Mouse (Mus musculus): ENCODE measurements around the gene Ints13. TPM values are rescaled to one million over a fixed set of nuclear protein-coding genes. Genes with fewer than 3 reads are reported as not detected.

Gene Ints13
- total and polyA plus RNA-seq, 3 experiments, result 31.9 to 51.9 (median 50.5) TPM

DNA sequence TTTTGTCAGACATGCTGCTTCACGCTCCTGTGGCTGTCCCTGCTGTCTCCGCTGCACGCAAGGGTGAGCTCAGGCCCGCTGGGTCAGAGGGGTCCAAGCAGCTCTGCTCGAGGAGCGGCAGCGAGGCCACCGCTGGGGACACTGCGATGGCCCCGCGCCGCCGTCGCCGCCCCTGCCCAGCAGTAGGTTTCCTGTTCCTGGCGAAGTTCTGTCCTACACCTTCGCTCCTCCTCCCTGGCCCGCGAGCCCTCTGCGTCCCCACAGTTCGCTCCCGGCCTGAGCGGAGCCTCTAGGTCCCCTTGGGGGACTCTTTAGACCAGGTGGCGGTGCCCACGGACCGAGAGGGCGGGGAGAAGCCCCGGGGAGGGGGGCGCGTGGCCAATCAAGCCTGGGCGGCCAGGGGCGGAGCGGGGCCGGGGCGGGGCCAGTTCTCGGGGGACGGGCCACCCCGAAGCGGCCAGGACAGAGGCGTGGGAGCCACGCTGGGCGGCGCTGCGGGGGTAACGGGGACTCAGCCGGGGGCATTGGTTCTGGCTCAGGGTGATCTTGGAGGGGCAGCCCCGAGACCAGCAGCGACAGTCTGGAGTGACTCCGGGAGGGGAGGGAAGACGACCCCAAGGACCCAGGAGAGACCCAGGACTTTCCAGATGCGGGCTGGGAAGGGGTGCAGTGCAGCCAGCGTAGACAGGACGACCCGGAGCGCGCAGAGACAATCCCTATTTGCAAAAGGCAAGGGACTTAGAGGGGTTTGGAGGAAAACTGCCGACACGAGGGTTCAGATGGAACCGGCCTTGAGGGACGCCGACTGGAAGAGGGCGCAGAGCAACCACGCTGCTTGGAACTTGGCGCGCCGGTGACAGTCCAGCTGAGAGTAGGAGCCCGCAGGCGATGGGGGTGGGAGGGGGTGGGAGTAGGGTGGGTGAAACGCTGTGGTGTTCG is 75.5 kb downstream of the Ints13 start, which contains the start of gene Itpr2:
TSS of gene Itpr2 (minus strand) at position 358 of the 939 bp plus-strand sequence.
- no peak for TF ChIP-seq CHD1 (IDR thresholded peaks at IDR 0.05; ENCODE audit: low read depth, low read length)
- TF ChIP-seq RCOR1 (conservative IDR thresholded peaks at IDR 0.05; ENCODE audit: low read depth, low read length), result no peak
- no peak for TF ChIP-seq KAT2A (IDR thresholded peaks at IDR 0.05; ENCODE audit: insufficient replicate concordance, low read length)
- TF ChIP-seq BHLHE40 (IDR thresholded peaks at IDR 0.05; ENCODE audit: low read depth, low read length), result no peak
- TF ChIP-seq UBTF (IDR thresholded peaks at IDR 0.05; ENCODE audit: low read depth, low read length), result no peak
- TF ChIP-seq EP300 (IDR thresholded peaks at IDR 0.05; ENCODE audit: low read length), result no peak
- no peak for TF ChIP-seq ZMIZ1 (IDR thresholded peaks at IDR 0.05; ENCODE audit: low read depth, low read length)
- TF ChIP-seq ZC3H11A (IDR thresholded peaks at IDR 0.05; ENCODE audit: low read depth, low read length), result no peak
- TF ChIP-seq POLR2A (IDR thresholded peaks at IDR 0.05; ENCODE audit: low read depth, low read length), result peak; percentile 68
- TF ChIP-seq USF2 (conservative IDR thresholded peaks at IDR 0.05; ENCODE audit: low read depth, low read length), result no peak
- peak in 1 of 2 experiments; percentile 33; a peak in 1 of 4 replicates for TF ChIP-seq CTCF (conservative IDR thresholded peaks at IDR 0.05 in 1 of 2, IDR thresholded peaks at IDR 0.05 in 1 of 2; ENCODE audit: low read depth in 2 of 2, low read length in 2 of 2)
- TF ChIP-seq ZNF384 (IDR thresholded peaks at IDR 0.05; ENCODE audit: low read depth, low read length), result no peak
- no peak for TF ChIP-seq E2F4 (IDR thresholded peaks at IDR 0.05; ENCODE audit: insufficient replicate concordance, low read depth, low read length)
- no peak for TF ChIP-seq POLR2AphosphoS2 (IDR thresholded peaks at IDR 0.05; ENCODE audit: low read depth, low read length)
- TF ChIP-seq MAZ (IDR thresholded peaks at IDR 0.05; ENCODE audit: low read depth, low read length), result no peak; the same call in 1 of the 2 replicates
- no peak for TF ChIP-seq MAX (IDR thresholded peaks at IDR 0.05; ENCODE audit: low read length)
- TF ChIP-seq MAFK (IDR thresholded peaks at IDR 0.05; ENCODE audit: insufficient replicate concordance, low read length), result no peak
- no peak for TF ChIP-seq JUND (conservative IDR thresholded peaks at IDR 0.05; ENCODE audit: low read depth, low read length)
- TF ChIP-seq ELF1 (IDR thresholded peaks at IDR 0.05; ENCODE audit: low read depth, low read length), result 0 out of 2 replicates have a peak, but pooled peaks have one; percentile 14
- 0 out of 2 replicates have a peak, but pooled peaks have one; percentile 11 for TF ChIP-seq IRF4 (IDR thresholded peaks at IDR 0.05; ENCODE audit: low read depth, low read length)
- no peak for TF ChIP-seq PAX5 (IDR thresholded peaks at IDR 0.05; ENCODE audit: low read length)
- 0 out of 2 replicates have a peak, but pooled peaks have one; percentile 37 for TF ChIP-seq MXI1 (IDR thresholded peaks at IDR 0.05; ENCODE audit: low read depth, low read length)
- TF ChIP-seq NELFE (IDR thresholded peaks at IDR 0.05; ENCODE audit: low read depth, low read length), result peak; percentile 63; the same call in 1 of the 2 replicates
- TF ChIP-seq RAD21 (IDR thresholded peaks at IDR 0.05; ENCODE audit: low read depth, low read length), result no peak
- TF ChIP-seq SMC3 (IDR thresholded peaks at IDR 0.05; ENCODE audit: low read depth, low read length), result no peak
- peak; percentile 61 for TF ChIP-seq TCF12 (IDR thresholded peaks at IDR 0.05; ENCODE audit: low read depth, low read length)
- TF ChIP-seq MEF2A (IDR thresholded peaks at IDR 0.05; ENCODE audit: borderline replicate concordance, low read depth, low read length), result peak; percentile 43; the same call in 1 of the 2 replicates
- no peak; the same call in 1 of the 2 replicates for TF ChIP-seq SIN3A (IDR thresholded peaks at IDR 0.05; ENCODE audit: low read length)
- peak; percentile 14; the same call in 1 of the 2 replicates for TF ChIP-seq USF1 (IDR thresholded peaks at IDR 0.05; ENCODE audit: low read depth, low read length)
- no peak for TF ChIP-seq CHD2 (IDR thresholded peaks at IDR 0.05; ENCODE audit: low read length)
- in situ Hi-C loops (cut with MboI; ENCODE audit: low pct_ligation_motif_present, low pct_unique_long_range_greater_than_20kb, low sequenced_read_pairs), result no loop called here
- H3K4me3 ChIP-seq (replicated peaks in 1 of 3; ENCODE audit: low read depth in 2 of 3, low read length in 2 of 3, poor library complexity in 1 of 3), result peak within 1 kb of the TSS; percentile 63 to 89 (median 75)
- dilution Hi-C loops (cut with MboI; ENCODE audit: extremely low pct_ligation_motif_present, extremely low pct_unique_long_range_greater_than_20kb, low sequenced_read_pairs), result no loop called here
- no peaks in the 10 kb centered on the region for H3K9me3 ChIP-seq (replicated peaks; ENCODE audit: low read length)
- H3K27me3 ChIP-seq (replicated peaks), result no peaks in the 10 kb centered on the region
- H3K9ac ChIP-seq (ENCODE audit: insufficient read depth, low read depth), result peak within 1 kb of the TSS; percentile 39
- peak; percentile 70 for DNase-seq (ENCODE audit: extremely low read depth)
- H3K4me1 ChIP-seq (ENCODE audit: control insufficient read depth in 1 of 2, insufficient read depth in 2 of 2), result peaks cover 11 to 37% of the 10 kb centered on the region in 2 experiments
- no peaks in the 10 kb centered on the region for H3K36me3 ChIP-seq (replicated peaks in 1 of 2; ENCODE audit: control insufficient read depth in 1 of 2, insufficient read depth in 1 of 2, low read length in 1 of 2)
- peak within 1 kb of the TSS; percentile 34 for H3K27ac ChIP-seq (ENCODE audit: insufficient read depth, low read depth)
- peak within 1 kb of the TSS; percentile 83 for H3K4me2 ChIP-seq (ENCODE audit: insufficient read depth, low read depth, poor library complexity, severe bottlenecking)
- no peaks in the 10 kb centered on the region for H3K79me2 ChIP-seq (replicated peaks; ENCODE audit: control insufficient read depth, extremely low read depth, insufficient read depth, poor library complexity, severe bottlenecking)

Measured in CH12.LX (cell line).